Mouse (Mus musculus): ENCODE measurements around the gene Adora3. TPM values are rescaled to one million over a fixed set of nuclear protein-coding genes. Genes with fewer than 3 reads are reported as not detected.

Gene Adora3
- polyA plus RNA-seq, 1 experiment from 2014 or later = not detected

GRCm38 (mm10) chr3:105904213-105904612, 33.6 kb downstream of the Adora3 start:
- H3K27me3 ChIP-seq (ENCODE audit: control insufficient read depth, insufficient read depth, low read length) = no peaks in the 10 kb centered on the region
- no peak overlapping the region for H3K9ac ChIP-seq (replicated peaks; ENCODE audit: low read length)
- H3K36me3 ChIP-seq (ENCODE audit: control insufficient read depth, insufficient read depth, low read length) = no peaks in the 10 kb centered on the region
- DNase-seq = no peak
- no peaks in the 10 kb centered on the region for H3K9me3 ChIP-seq (ENCODE audit: control insufficient read depth, low read length)
- H3K4me2 ChIP-seq (ENCODE audit: low read length) = no peak overlapping the region
- no peaks in the 10 kb centered on the region for H3K4me1 ChIP-seq (ENCODE audit: control insufficient read depth, insufficient read depth, low read length)
- no peak for ATAC-seq (ENCODE audit: low FRiP score, low TSS enrichment)
- no peak overlapping the region for H3K4me3 ChIP-seq (replicated peaks; ENCODE audit: low read depth, low read length)
- WGBS = 79% methylated on average over 4 of the region's 4 CpGs
- H3K27ac ChIP-seq (replicated peaks; ENCODE audit: low read depth, low read length) = no peak overlapping the region

- Histone ChIP-seq H3K36me3 (ENCODE audit: control insufficient read depth, insufficient read depth, low read length) (no peaks in the 10 kb centered on the region), H3K4me3 (replicated peaks; ENCODE audit: low read depth, low read length) (no peak overlapping the region), H3K9ac (replicated peaks; ENCODE audit: low read length) (no peak overlapping the region), H3K4me1 (ENCODE audit: control insufficient read depth, insufficient read depth, low read length) (no peaks in the 10 kb centered on the region), H3K9me3 (ENCODE audit: control insufficient read depth, low read length) (no peaks in the 10 kb centered on the region), H3K27ac (replicated peaks; ENCODE audit: low read depth, low read length) (no peak overlapping the region), H3K27me3 (ENCODE audit: control insufficient read depth, insufficient read depth, low read length) (no peaks in the 10 kb centered on the region), H3K4me2 (ENCODE audit: low read length) (no peak overlapping the region)
- DNase-seq = no peak
- no peak for ATAC-seq (ENCODE audit: low FRiP score, low TSS enrichment)
- 94% methylated on average over 9 of the region's 9 CpGs for WGBS
These were observed 34.1 kb downstream of the Adora3 start for GRCm38 (mm10) chr3:105904721-105905120.

GRCm38 (mm10) chr3:105907956-105908655, 37.4 kb downstream of the Adora3 start:
- no peak for ATAC-seq (ENCODE audit: low FRiP score, low TSS enrichment)
- Histone ChIP-seq H3K4me1 (ENCODE audit: control insufficient read depth, insufficient read depth, low read length) (no peaks in the 10 kb centered on the region), H3K27me3 (ENCODE audit: control insufficient read depth, insufficient read depth, low read length) (no peaks in the 10 kb centered on the region), H3K9me3 (ENCODE audit: control insufficient read depth, low read length) (no peaks in the 10 kb centered on the region), H3K36me3 (ENCODE audit: control insufficient read depth, insufficient read depth, low read length) (no peaks in the 10 kb centered on the region), H3K27ac (replicated peaks; ENCODE audit: low read depth, low read length) (no peak overlapping the region), H3K9ac (replicated peaks; ENCODE audit: low read length) (no peak overlapping the region), H3K4me3 (replicated peaks; ENCODE audit: low read depth, low read length) (no peak overlapping the region), H3K4me2 (ENCODE audit: low read length) (no peak overlapping the region)
- WGBS = 35% methylated on average over 9 of the region's 9 CpGs
- DNase-seq = no peak

- 91% methylated on average over 4 of the region's 4 CpGs for WGBS
These were observed 38.3 kb downstream of the Adora3 start for GRCm38 (mm10) chr3:105908976-105909375.

GRCm38 (mm10) chr3:105910519-105911190, 40.0 kb downstream of the Adora3 start:
- Histone ChIP-seq H3K27ac (replicated peaks; ENCODE audit: low read depth, low read length) (no peak overlapping the region), H3K27me3 (ENCODE audit: control insufficient read depth, insufficient read depth, low read length) (no peaks in the 10 kb centered on the region), H3K4me1 (ENCODE audit: control insufficient read depth, insufficient read depth, low read length) (no peaks in the 10 kb centered on the region), H3K4me2 (ENCODE audit: low read length) (no peak overlapping the region), H3K36me3 (ENCODE audit: control insufficient read depth, insufficient read depth, low read length) (no peaks in the 10 kb centered on the region), H3K9ac (replicated peaks; ENCODE audit: low read length) (no peak overlapping the region), H3K4me3 (replicated peaks; ENCODE audit: low read depth, low read length) (no peak overlapping the region), H3K9me3 (ENCODE audit: control insufficient read depth, low read length) (no peaks in the 10 kb centered on the region)
- 93% methylated on average over 11 of the region's 11 CpGs for WGBS
- DNase-seq (no peak), ATAC-seq (ENCODE audit: low FRiP score, low TSS enrichment) (no peak)

More at GRCm38 (mm10) chr3:105908976-105909375, 38.3 kb downstream of the Adora3 start:
- H3K4me3 ChIP-seq (replicated peaks; ENCODE audit: low read depth, low read length) = no peak overlapping the region
- ATAC-seq (ENCODE audit: low FRiP score, low TSS enrichment) = no peak
- no peak overlapping the region for H3K4me2 ChIP-seq (ENCODE audit: low read length)
- no peak overlapping the region for H3K27ac ChIP-seq (replicated peaks; ENCODE audit: low read depth, low read length)
- H3K4me1 ChIP-seq (ENCODE audit: control insufficient read depth, insufficient read depth, low read length) = no peaks in the 10 kb centered on the region
- DNase-seq = no peak
- H3K9me3 ChIP-seq (ENCODE audit: control insufficient read depth, low read length) = no peaks in the 10 kb centered on the region
- H3K9ac ChIP-seq (replicated peaks; ENCODE audit: low read length) = no peak overlapping the region
- H3K36me3 ChIP-seq (ENCODE audit: control insufficient read depth, insufficient read depth, low read length) = no peaks in the 10 kb centered on the region
- no peaks in the 10 kb centered on the region for H3K27me3 ChIP-seq (ENCODE audit: control insufficient read depth, insufficient read depth, low read length)

GRCm38 (mm10) chr3:105912097-105912880, 41.6 kb downstream of the Adora3 start:
- Histone ChIP-seq H3K9me3 (ENCODE audit: control insufficient read depth, low read length) (no peaks in the 10 kb centered on the region), H3K36me3 (ENCODE audit: control insufficient read depth, insufficient read depth, low read length) (no peaks in the 10 kb centered on the region), H3K27me3 (ENCODE audit: control insufficient read depth, insufficient read depth, low read length) (no peaks in the 10 kb centered on the region), H3K9ac (replicated peaks; ENCODE audit: low read length) (no peak overlapping the region), H3K4me2 (ENCODE audit: low read length) (no peak overlapping the region), H3K4me1 (ENCODE audit: control insufficient read depth, insufficient read depth, low read length) (no peaks in the 10 kb centered on the region), H3K4me3 (replicated peaks; ENCODE audit: low read depth, low read length) (no peak overlapping the region), H3K27ac (replicated peaks; ENCODE audit: low read depth, low read length) (no peak overlapping the region)
- ATAC-seq (ENCODE audit: low FRiP score, low TSS enrichment) (no peak), DNase-seq (no peak)
- WGBS = 88% methylated on average over 9 of the region's 9 CpGs

GRCm38 (mm10) chr3:105913839-105914681, 43.4 kb downstream of the Adora3 start:
- WGBS = 89% methylated on average over 10 of the region's 10 CpGs
- Histone ChIP-seq H3K4me1 (ENCODE audit: control insufficient read depth, insufficient read depth, low read length) (no peaks in the 10 kb centered on the region), H3K27me3 (ENCODE audit: control insufficient read depth, insufficient read depth, low read length) (no peaks in the 10 kb centered on the region), H3K27ac (replicated peaks; ENCODE audit: low read depth, low read length) (no peak overlapping the region), H3K9me3 (ENCODE audit: control insufficient read depth, low read length) (no peaks in the 10 kb centered on the region), H3K4me2 (ENCODE audit: low read length) (no peak overlapping the region), H3K36me3 (ENCODE audit: control insufficient read depth, insufficient read depth, low read length) (no peaks in the 10 kb centered on the region), H3K4me3 (replicated peaks; ENCODE audit: low read depth, low read length) (no peak overlapping the region), H3K9ac (replicated peaks; ENCODE audit: low read length) (no peak overlapping the region)
- no peak for DNase-seq
- no peak for ATAC-seq (ENCODE audit: low FRiP score, low TSS enrichment)

- no peaks in the 10 kb centered on the region for H3K4me1 ChIP-seq (ENCODE audit: control insufficient read depth, insufficient read depth, low read length)
- H3K4me2 ChIP-seq (ENCODE audit: low read length) = no peak overlapping the region
- no peaks in the 10 kb centered on the region for H3K36me3 ChIP-seq (ENCODE audit: control insufficient read depth, insufficient read depth, low read length)
- H3K9ac ChIP-seq (replicated peaks; ENCODE audit: low read length) = no peak overlapping the region
- WGBS = 48% methylated on average over 1 of the region's 1 CpGs
- H3K9me3 ChIP-seq (ENCODE audit: control insufficient read depth, low read length) = no peaks in the 10 kb centered on the region
- DNase-seq (no peak), ATAC-seq (ENCODE audit: low FRiP score, low TSS enrichment) (no peak)
- H3K27ac ChIP-seq (replicated peaks; ENCODE audit: low read depth, low read length) = no peak overlapping the region
- no peak overlapping the region for H3K4me3 ChIP-seq (replicated peaks; ENCODE audit: low read depth, low read length)
- no peaks in the 10 kb centered on the region for H3K27me3 ChIP-seq (ENCODE audit: control insufficient read depth, insufficient read depth, low read length)
These were observed 44.6 kb downstream of the Adora3 start for GRCm38 (mm10) chr3:105915281-105915680.

All from midbrain, embryonic 14.5 days (tissue).